ENCODE assay signal across 14 mouse cellular contexts in genomic region chr1:18668265-18668664, GRCm38 (mm10).
"Had no signal": no experiment of that assay in that cellular context is flagged by ENCODE, and none has a peak within 500 bp of the region (broad histone marks: within the 10 kb centered on the region; RNA-seq: fewer than 3 reads in every experiment).

No protein-coding gene starts in this region.

- H3K27me3 ChIP-seq: intestine, embryonic 15.5 days; limb, embryonic 15.5 days; liver, embryonic 12.5 days; midbrain, embryonic 12.5 days; neural tube, embryonic 13.5 days had no signal

- H3K36me3 ChIP-seq: intestine, embryonic 15.5 days; limb, embryonic 15.5 days; liver, embryonic 12.5 days; midbrain, embryonic 12.5 days; neural tube, embryonic 13.5 days had no signal

- H3K4me1 ChIP-seq: intestine, embryonic 15.5 days; limb, embryonic 15.5 days; liver, embryonic 12.5 days; midbrain, embryonic 12.5 days; neural tube, embryonic 13.5 days had no signal

- H3K27ac ChIP-seq: intestine, embryonic 15.5 days; layer of hippocampus, adult 2 months; limb, embryonic 15.5 days; liver, embryonic 12.5 days; midbrain, embryonic 12.5 days; neural tube, embryonic 13.5 days; stomach, postnatal 0 days had no signal

- H3K4me3 ChIP-seq: intestine, embryonic 15.5 days; layer of hippocampus, adult 2 months; limb, embryonic 15.5 days; liver, embryonic 12.5 days; midbrain, embryonic 12.5 days; neural tube, embryonic 13.5 days had no signal

- DNase-seq: kidney, adult 18-20 months; kidney, postnatal 10 days; kidney, postnatal 4 days; lung, embryonic 14.5 days; lung, postnatal 14 days; thymus, adult 18-20 months; thymus, postnatal 25 days had no signal
